Mouse (Mus musculus) cerebellum, adult 2 months (tissue): ENCODE measurements around the gene Neurog1.

Source experiments
- CTCF ChIP-seq: fragments of 200-500 bp; IDR thresholded peaks from 2 replicates; pipeline ENCODE4 v1.5.1; 2011; ENCODE audit warnings: low read depth, mild to moderate bottlenecking, control low read depth, low read length, moderate library complexity, borderline replicate concordance; ENCODE audit not compliant: insufficient read depth
- POLR2A ChIP-seq: fragments of 200-500 bp; IDR thresholded peaks from 2 replicates; pipeline ENCODE4 v1.6.1; 2011; ENCODE audit warnings: low read length, control low read depth, borderline replicate concordance; ENCODE audit not compliant: insufficient read depth

DNA sequence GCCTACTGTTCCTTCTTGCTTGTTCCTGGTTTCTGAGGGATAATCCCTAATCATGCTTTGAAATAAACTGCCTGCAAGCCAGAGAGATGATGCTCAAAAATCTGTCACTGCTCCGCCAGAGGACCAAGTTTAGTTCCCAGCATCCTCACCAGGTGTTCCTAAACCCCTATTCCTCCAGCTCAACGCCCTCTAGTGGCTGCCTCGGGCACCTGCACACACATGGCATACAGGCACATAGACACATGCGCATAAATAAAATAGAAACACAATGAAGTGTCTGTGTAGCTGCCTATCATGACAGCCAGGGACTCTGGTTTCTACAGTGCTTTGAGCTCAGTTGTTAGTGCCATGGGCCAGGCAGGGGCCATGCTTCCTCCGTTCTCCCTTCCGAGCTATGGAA, 38.0 kb upstream of the Neurog1 start:
- TF ChIP-seq CTCF (no peak), POLR2A (no peak)
